Mouse (Mus musculus) common myeloid progenitor, adult 5-6 weeks (primary cell): ENCODE results near the gene Gstm2. TPM values are rescaled to one million over a fixed set of nuclear protein-coding genes. Genes with fewer than 3 reads are reported as not detected.
"Not testable (repeated sequence)": the region's sequence is repeated elsewhere in the genome, so short reads cannot be mapped to it uniquely, and the experiment has no call there.

ENCODE experiments used
- ATAC-seq: replicated peaks from 2 replicates; pipeline ENCODE4 v1.8.0; 2016; ENCODE audit warnings: low read depth, mild to moderate bottlenecking, moderate TSS enrichment, inconsistent platforms; ENCODE audit not compliant: poor library complexity, severe bottlenecking
- total RNA-seq: library from RNA; stranded (forward); fragments of 200-1000, 187-1606 nt; gene quantifications from 2 replicates; pipeline ENCODE4 v1.2.3, GENCODE M21; 2017

Gstm2 gene
- total RNA-seq, result 2.1 and 5.6 TPM in 2 replicates

GRCm38 (mm10) chr3:107986041-107986562, at the start of gene Gstm2:
Gene Gstm2 (minus strand): TSS chr3:107986453.
- ATAC-seq, result no peak

- ATAC-seq, result no peak
Observed at GRCm38 (mm10) chr3:108033156-108033555, 46.9 kb upstream of the Gstm2 start.

- no peak for ATAC-seq
Observed at GRCm38 (mm10) chr3:108032113-108032512, 45.9 kb upstream of the Gstm2 start.

- no peak for ATAC-seq
Observed at GRCm38 (mm10) chr3:108028641-108029365, 42.5 kb upstream of the Gstm2 start.

GRCm38 (mm10) chr3:108026597-108026996, 40.3 kb upstream of the Gstm2 start:
- no peak for ATAC-seq

- peak; percentile 55 for ATAC-seq
Observed at GRCm38 (mm10) chr3:108026049-108026448, 39.8 kb upstream of the Gstm2 start.

GRCm38 (mm10) chr3:108025318-108025717, 39.1 kb upstream of the Gstm2 start:
- ATAC-seq, result no peak

- ATAC-seq, result no peak
Observed at GRCm38 (mm10) chr3:108022650-108023049, 36.4 kb upstream of the Gstm2 start.

- not testable (repeated sequence) for ATAC-seq
Observed at GRCm38 (mm10) chr3:108020351-108021022, 34.2 kb upstream of the Gstm2 start.

- ATAC-seq, result not testable (repeated sequence)
Observed at GRCm38 (mm10) chr3:108019226-108019625, 33.0 kb upstream of the Gstm2 start.

- ATAC-seq, result peak; percentile 44
Observed at GRCm38 (mm10) chr3:108018190-108018820, 32.1 kb upstream of the Gstm2 start.

GRCm38 (mm10) chr3:108017473-108018189, 31.4 kb upstream of the Gstm2 start, which contains the start of gene Gstm1:
Gene Gstm1 (minus strand): TSS chr3:108017973.
- peak; percentile 86 for ATAC-seq

- not testable (repeated sequence) for ATAC-seq
Observed at GRCm38 (mm10) chr3:108016468-108016867, 30.2 kb upstream of the Gstm2 start.

- no peak for ATAC-seq
Observed at GRCm38 (mm10) chr3:108014974-108015346, 28.7 kb upstream of the Gstm2 start.

- no peak for ATAC-seq
Observed at GRCm38 (mm10) chr3:108014098-108014973, 28.1 kb upstream of the Gstm2 start.

- ATAC-seq, result no peak
Observed at GRCm38 (mm10) chr3:108013331-108013871, 27.1 kb upstream of the Gstm2 start.

- no peak for ATAC-seq
Observed at GRCm38 (mm10) chr3:108011558-108011957, 25.3 kb upstream of the Gstm2 start.

GRCm38 (mm10) chr3:108010286-108010685, 24.0 kb upstream of the Gstm2 start:
- no peak for ATAC-seq

- ATAC-seq, result no peak
Observed at GRCm38 (mm10) chr3:108002021-108002420, 15.8 kb upstream of the Gstm2 start.
